Mouse (Mus musculus) MEL (cell line): ENCODE measurements around the gene Napa.

ENCODE experiments used
- CHD1 ChIP-seq: IDR thresholded peaks from 2 replicates; pipeline ENCODE4 v1.6.1; 2012; ENCODE audit warnings: low read depth, mild to moderate bottlenecking, inconsistent platforms, low read length, improper control_type of control experiment
- EP300 ChIP-seq, 2 experiments: IDR thresholded peaks; 2 replicates each; pipeline ENCODE4 v1.6.1; 2011; ENCODE audit warnings: improper control_type of control experiment in 2 of 2, low read length in 2 of 2, low read depth in 1 of 2, mild to moderate bottlenecking in 1 of 2
- POLR2A ChIP-seq, 2 experiments: IDR thresholded peaks; 2 replicates each; pipeline ENCODE4 v1.6.1; 2011 to 2012; ENCODE audit warnings: low read length in 2 of 2, mild to moderate bottlenecking in 2 of 2, control low read depth in 1 of 2, improper control_type of control experiment in 1 of 2, low read depth in 1 of 2, moderate library complexity in 1 of 2; ENCODE audit not compliant: control insufficient read depth in 1 of 2, insufficient read depth in 1 of 2, poor library complexity in 1 of 2

- TF ChIP-seq POLR2A (IDR thresholded peaks at IDR 0.05; ENCODE audit: control insufficient read depth in 1 of 2, insufficient read depth in 1 of 2, low read depth in 1 of 2, low read length in 2 of 2, poor library complexity in 1 of 2) (no peak), CHD1 (no peak), EP300 (IDR thresholded peaks at IDR 0.05; ENCODE audit: low read depth in 1 of 2, low read length in 2 of 2) (no peak)
Observed at GRCm38 (mm10) chr7:16150191-16151145, 52.2 kb downstream of the Napa start.
